Mouse (Mus musculus) lung, adult 2 months (tissue): ENCODE data around the gene Cdk14.

Experiments used
- CTCF ChIP-seq: fragments of 200-500 bp; IDR thresholded peaks from 2 replicates; pipeline ENCODE4 v1.5.1; 2011; ENCODE audit warnings: mild to moderate bottlenecking, low read length, control low read depth; ENCODE audit not compliant: insufficient read depth
- POLR2A ChIP-seq: fragments of 200-500 bp; IDR thresholded peaks from 2 replicates; pipeline ENCODE4 v1.6.1; 2011; ENCODE audit warnings: low read depth, mild to moderate bottlenecking, control low read depth, low read length, borderline replicate concordance; ENCODE audit errors: extremely low read depth

DNA sequence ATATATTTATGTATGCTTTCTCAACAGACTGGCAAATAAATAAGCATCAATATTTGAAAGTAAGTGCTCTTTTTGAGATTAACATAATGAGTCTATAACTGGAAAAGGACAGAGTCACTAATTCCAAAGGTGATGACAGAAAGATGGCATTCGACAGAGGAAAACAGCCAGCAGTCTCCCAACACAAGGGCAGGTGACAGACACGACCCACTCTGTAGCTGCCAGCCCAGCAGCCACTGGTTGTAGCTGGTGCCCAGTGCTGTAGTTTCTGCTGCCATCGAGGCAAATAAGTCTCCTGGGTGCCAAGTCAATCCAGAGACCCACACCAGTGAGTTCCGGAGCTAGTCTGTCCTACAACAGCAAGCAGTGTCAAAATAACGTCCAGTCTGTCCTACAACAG lies 280.3 kb downstream of the Cdk14 start:
- TF ChIP-seq CTCF (no peak), POLR2A (no peak)
